Mouse (Mus musculus): Measurements from ENCODE around the gene Hist1h2ae. TPM values are rescaled to one million over a fixed set of nuclear protein-coding genes. Genes with fewer than 3 reads are reported as not detected.

Hist1h2ae gene
- total RNA-seq, 4 experiments from 2014 or later, result 3.0 to 5.2 (median 4.7) TPM

GRCm38 (mm10) chr13:23523976-23524375 lies 47.0 kb downstream of the Hist1h2ae start:
- no peak for DNase-seq (ENCODE audit: low spot score in 2 of 2)

- DNase-seq (ENCODE audit: low spot score in 2 of 2), result peak; percentile 58 to 87
Measured at GRCm38 (mm10) chr13:23521703-23522102, 49.3 kb downstream of the Hist1h2ae start.

Small RNA genes within 50 kb of the gene (microRNA-seq; reads per million reads assigned to microRNA genes)
- 0 reads per million in 2 experiments for gene Gm44297
- 0 reads per million in 2 experiments for gene Gm44359
- gene Gm44394, result 0 reads per million in 2 experiments

Other genes with a start within 250 kb of the Hist1h2ae start
- 10 to 100 TPM; 24.9 to 29.0 (median 26.7) TPM for gene Zfp322a, start 202.0 kb downstream of the Hist1h2ae start, total RNA-seq (2022)
- gene Abt1, start 147.4 kb downstream of the Hist1h2ae start, total RNA-seq (2022), result 1 to 10 TPM; 8.1 to 9.3 (median 8.6) TPM
- gene Btn1a1, start 105.3 kb downstream of the Hist1h2ae start, total RNA-seq (2022), result under 1 TPM in 2 of 4 experiments, not detected in 2; 0.09 to 0.13 TPM
- gene Btn2a2, start 82.4 kb downstream of the Hist1h2ae start, total RNA-seq (2022), result 1 to 10 TPM in 2 of 4 experiments, under 1 TPM in 2; 0.63 to 1.1 (median 0.99) TPM
- 100 to 1,000 TPM; 263 to 358 (median 294) TPM for gene Hist1h4h, start 40.2 kb downstream of the Hist1h2ae start, total RNA-seq (2022)
- gene Hist1h2af, start 37.3 kb downstream of the Hist1h2ae start, total RNA-seq (2022), result 10 to 100 TPM in 1 of 4 experiments, 1 to 10 TPM in 2, not detected in 1; 1.7 to 10.6 (median 3.0) TPM
- gene Hist1h3g, start 35.8 kb downstream of the Hist1h2ae start, total RNA-seq (2022), result 1 to 10 TPM; 3.7 to 6.0 (median 4.2) TPM
- gene Hist1h2bh, start 27.8 kb downstream of the Hist1h2ae start, total RNA-seq (2022), result 1 to 10 TPM in 2 of 4 experiments, under 1 TPM in 2; 0.84 to 1.6 (median 0.98) TPM
- gene Hist1h3f, start 27.2 kb downstream of the Hist1h2ae start, total RNA-seq (2022), result 10 to 100 TPM; 15.3 to 21.8 (median 16.6) TPM
- gene Hist1h4f, start 19.6 kb downstream of the Hist1h2ae start, total RNA-seq (2022), result 100 to 1,000 TPM; 153 to 191 (median 171) TPM
- 1 to 10 TPM; 3.4 to 4.2 (median 3.5) TPM for gene Hist1h1d, start 18.0 kb downstream of the Hist1h2ae start, total RNA-seq (2022)
- 10 to 100 TPM; 43.6 to 61.8 (median 54.4) TPM for gene Hist1h3e, start 8.9 kb downstream of the Hist1h2ae start, total RNA-seq (2022)
- 10 to 100 TPM; 60.3 to 72.4 (median 70.0) TPM for gene Hist1h2bg, start 176 bp upstream of the Hist1h2ae start, total RNA-seq (2022)
- 10 to 100 TPM; 23.0 to 26.4 (median 24.2) TPM for gene Hist1h2bf, start 3.0 kb upstream of the Hist1h2ae start, total RNA-seq (2022)
- 1 to 10 TPM; 1.3 to 6.6 (median 3.8) TPM for gene Hist1h2ad, start 3.2 kb upstream of the Hist1h2ae start, total RNA-seq (2022)
- gene Hist1h3d, start 4.5 kb upstream of the Hist1h2ae start, total RNA-seq (2022), result 10 to 100 TPM in 2 of 4 experiments, 1 to 10 TPM in 2; 8.9 to 11.8 (median 10.0) TPM
- gene Hist1h4d, start 10.4 kb upstream of the Hist1h2ae start, total RNA-seq (2022), result 100 to 1,000 TPM; 126 to 155 (median 139) TPM
- 1 to 10 TPM; 5.5 to 9.6 (median 7.2) TPM for gene Hist1h2be, start 49.9 kb upstream of the Hist1h2ae start, total RNA-seq (2022)
- 10 to 100 TPM; 61.9 to 65.4 (median 62.5) TPM for gene Hist1h1e, start 51.3 kb upstream of the Hist1h2ae start, total RNA-seq (2022)
- 1 to 10 TPM; 1.4 to 2.3 (median 1.9) TPM for gene Hist1h2ac, start 112.7 kb upstream of the Hist1h2ae start, total RNA-seq (2022)
- gene Hist1h2bc, start 113.0 kb upstream of the Hist1h2ae start, total RNA-seq (2022), result 10 to 100 TPM; 26.9 to 40.2 (median 30.0) TPM
- under 1 TPM in 1 of 4 experiments, not detected in 3; 0.41 TPM for gene Hist1h1t, start 124.6 kb upstream of the Hist1h2ae start, total RNA-seq (2022)
- 100 to 1,000 TPM in 2 of 4 experiments, 10 to 100 TPM in 2; 87.8 to 116 (median 99.2) TPM for gene Hist1h4c, start 127.2 kb upstream of the Hist1h2ae start, total RNA-seq (2022)
- 1 to 10 TPM; 3.4 to 7.7 (median 4.6) TPM for gene Hfe, start 139.6 kb upstream of the Hist1h2ae start, total RNA-seq (2022)
- gene Hist1h1c, start 167.6 kb upstream of the Hist1h2ae start, total RNA-seq (2022), result 10 to 100 TPM; 69.7 to 80.4 (median 72.8) TPM
- 1 to 10 TPM; 1.1 to 3.3 (median 2.8) TPM for gene Hist1h3c, start 174.4 kb upstream of the Hist1h2ae start, total RNA-seq (2022)
- gene Hist1h2bb, start 175.5 kb upstream of the Hist1h2ae start, total RNA-seq (2022), result 10 to 100 TPM; 12.3 to 18.8 (median 16.3) TPM
- 10 to 100 TPM; 18.4 to 30.4 (median 21.0) TPM for gene Hist1h2ab, start 179.9 kb upstream of the Hist1h2ae start, total RNA-seq (2022)
- 10 to 100 TPM in 1 of 4 experiments, 1 to 10 TPM in 3; 5.3 to 12.2 (median 8.1) TPM for gene Hist1h3b, start 181.0 kb upstream of the Hist1h2ae start, total RNA-seq (2022)
- 10 to 100 TPM; 53.3 to 70.8 (median 63.3) TPM for gene Hist1h4b, start 185.8 kb upstream of the Hist1h2ae start, total RNA-seq (2022)
- 10 to 100 TPM; 43.4 to 63.5 (median 58.0) TPM for gene Hist1h4a, start 190.0 kb upstream of the Hist1h2ae start, total RNA-seq (2022)
- gene Hist1h3a, start 191.2 kb upstream of the Hist1h2ae start, total RNA-seq (2022), result 10 to 100 TPM; 33.9 to 55.0 (median 40.9) TPM
- 10 to 100 TPM; 29.7 to 32.8 (median 30.7) TPM for gene Hist1h1a, start 192.4 kb upstream of the Hist1h2ae start, total RNA-seq (2022)
- gene Trim38, start 198.7 kb upstream of the Hist1h2ae start, total RNA-seq (2022), result not detected
- not detected for gene Slc17a2, start 235.8 kb upstream of the Hist1h2ae start, total RNA-seq (2022)